Mouse (Mus musculus) kidney, adult 9 months (tissue): Measurements from ENCODE around the gene Slc39a1.
A peak's percentile ranks its signal among the peaks of the same experiment; 100 is the strongest.
"Not testable (repeated sequence)": the region's sequence is repeated elsewhere in the genome, so short reads cannot be mapped to it uniquely, and the experiment has no call there.

ENCODE experiments used
- DNase-seq: peaks from one replicate; pipeline ENCODE4 v3.0.0; 2022

The Slc39a1 gene

DNA sequence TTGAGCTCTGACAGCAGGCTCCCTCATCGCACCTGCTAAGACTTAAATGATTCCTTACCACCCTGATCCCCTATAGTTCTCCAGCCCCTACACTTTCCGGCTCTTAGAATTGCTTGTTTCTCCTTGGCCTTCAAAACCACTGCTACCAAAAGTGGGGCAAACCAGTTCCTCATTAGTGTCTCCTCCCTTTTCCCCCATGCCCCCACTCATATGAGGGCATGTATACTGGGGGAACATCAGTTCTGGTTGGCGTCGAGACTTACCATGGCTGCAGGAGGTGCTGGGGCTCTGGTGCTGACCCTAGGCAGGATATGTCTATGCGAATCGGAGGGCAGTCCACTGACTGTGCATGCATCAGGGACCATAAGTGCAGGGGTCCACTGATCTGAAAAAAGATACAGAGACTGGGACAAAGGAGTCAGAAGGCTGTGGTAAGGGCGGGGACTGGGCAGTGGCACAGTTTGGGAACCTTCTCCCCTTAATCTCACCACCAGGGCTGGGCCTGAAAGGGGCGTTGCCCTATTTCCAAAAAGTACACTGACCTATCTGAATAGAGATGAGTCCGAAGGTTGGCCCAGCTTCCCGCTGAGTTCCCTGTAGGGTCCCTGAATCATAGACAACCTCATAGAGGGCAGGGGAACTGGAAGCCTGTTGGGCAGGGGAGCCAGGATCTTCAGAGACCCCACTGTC is 6.2 kb upstream of the Slc39a1 start:
- no peak for DNase-seq

- DNase-seq, result no peak
These were observed 4.8 kb upstream of the Slc39a1 start, which contains the start of gene Creb3l4 for GRCm38 (mm10) chr3:90242984-90243775. Creb3l4 (minus strand) TSS chr3:90243512.

DNA sequence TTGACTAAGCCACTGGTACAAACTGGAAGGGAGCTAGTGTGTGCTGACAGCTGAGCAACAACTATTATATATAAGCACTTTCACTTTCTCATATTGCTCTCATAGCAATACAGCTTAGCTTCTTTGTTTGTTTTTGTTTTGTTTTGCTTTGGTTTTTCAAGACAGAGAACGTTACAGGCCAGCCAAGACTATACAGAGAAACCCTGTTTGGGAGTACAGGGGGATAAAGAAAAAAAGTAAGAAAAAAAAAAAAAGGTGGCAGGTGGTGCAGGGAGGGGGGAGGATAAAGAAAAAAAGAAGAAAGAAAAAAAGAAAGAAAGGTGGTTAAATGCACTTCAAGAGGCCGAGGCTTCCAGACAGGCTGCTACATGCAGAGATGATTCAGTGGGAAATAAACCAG is 2.6 kb upstream of the Slc39a1 start:
- no peak for DNase-seq

- DNase-seq, result no peak
These were observed 377 bp upstream of the Slc39a1 start for GRCm38 (mm10) chr3:90247630-90247959.

DNA sequence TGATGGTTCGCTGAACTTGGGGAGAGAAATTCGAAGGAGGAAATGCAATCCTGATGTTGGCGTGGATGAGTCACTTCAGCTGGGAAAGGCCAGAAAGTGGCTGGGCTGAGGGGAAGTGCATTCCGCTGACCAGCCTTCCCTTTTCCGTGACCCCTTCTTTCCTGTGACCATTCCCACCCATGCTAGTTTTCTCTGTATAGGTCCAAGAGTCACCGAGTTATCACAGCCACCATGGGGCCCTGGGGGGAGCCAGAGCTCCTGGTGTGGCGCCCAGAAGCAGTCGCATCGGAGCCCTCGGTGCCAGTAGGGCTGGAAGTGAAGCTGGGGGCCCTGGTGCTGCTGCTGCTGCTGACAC is 751 bp downstream of the Slc39a1 start:
- DNase-seq, result no peak

DNA sequence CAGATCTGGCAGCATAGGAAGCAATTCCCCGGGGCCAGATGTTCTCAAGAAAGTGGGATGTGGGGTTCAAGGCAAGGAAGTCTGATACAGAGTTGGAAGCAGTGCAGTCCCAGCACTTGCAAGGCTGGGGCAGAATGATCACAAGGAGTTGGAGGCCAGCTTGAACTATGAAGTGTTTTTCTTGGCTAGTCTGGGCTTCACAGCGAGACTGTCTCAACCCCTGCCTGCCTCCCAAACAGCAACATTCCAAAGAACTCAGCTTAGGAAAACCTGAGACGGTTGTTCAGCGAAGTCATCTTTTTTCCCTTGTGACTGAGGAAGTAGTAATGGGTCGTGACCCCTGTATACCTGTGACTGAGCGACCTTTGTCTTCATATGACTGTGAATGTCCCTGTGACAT is 2.8 kb downstream of the Slc39a1 start:
- no peak for DNase-seq

- not testable (repeated sequence) for DNase-seq
These were observed 3.8 kb downstream of the Slc39a1 start for GRCm38 (mm10) chr3:90251731-90252226.

DNA sequence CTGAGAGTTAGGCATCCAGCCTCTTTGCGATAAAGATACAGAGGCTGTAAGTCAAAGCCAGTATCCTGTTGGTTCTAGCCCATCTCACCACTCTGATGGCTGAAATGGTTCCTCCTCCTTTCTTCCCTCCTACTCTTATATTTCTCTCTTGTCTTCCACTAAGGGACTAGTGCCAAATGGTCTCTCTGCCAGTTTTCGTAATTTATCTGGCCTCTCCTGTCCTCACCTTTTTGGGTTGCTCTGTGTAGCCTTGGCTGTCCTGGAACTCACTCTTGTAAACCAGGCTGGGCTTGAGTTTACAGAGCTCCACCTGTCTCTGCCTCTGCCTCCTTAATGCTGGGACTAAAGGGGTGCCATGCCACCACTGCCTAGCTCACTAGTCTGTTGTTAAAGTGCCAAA is 4.7 kb downstream of the Slc39a1 start:
- DNase-seq, result not testable (repeated sequence)

DNA sequence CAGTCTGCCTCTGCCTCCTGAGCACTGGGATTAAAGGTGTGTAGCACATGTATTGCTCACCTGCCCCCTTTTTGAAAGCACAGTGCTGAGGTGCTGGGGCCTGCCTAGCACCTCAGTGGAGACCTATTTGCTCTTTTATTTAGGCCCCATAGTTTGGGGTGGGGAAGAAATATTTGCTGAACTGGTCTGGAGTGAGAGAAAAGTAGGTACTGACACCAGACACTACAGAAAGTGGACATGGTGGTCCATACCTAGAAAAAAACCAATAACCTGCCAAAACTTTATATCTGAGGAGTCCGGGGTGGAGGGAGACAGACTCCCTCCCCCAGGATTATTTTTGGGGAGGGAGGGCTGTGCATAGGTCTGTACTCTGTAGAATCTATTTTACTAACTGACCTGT is 5.2 kb downstream of the Slc39a1 start:
- not testable (repeated sequence) for DNase-seq

DNA sequence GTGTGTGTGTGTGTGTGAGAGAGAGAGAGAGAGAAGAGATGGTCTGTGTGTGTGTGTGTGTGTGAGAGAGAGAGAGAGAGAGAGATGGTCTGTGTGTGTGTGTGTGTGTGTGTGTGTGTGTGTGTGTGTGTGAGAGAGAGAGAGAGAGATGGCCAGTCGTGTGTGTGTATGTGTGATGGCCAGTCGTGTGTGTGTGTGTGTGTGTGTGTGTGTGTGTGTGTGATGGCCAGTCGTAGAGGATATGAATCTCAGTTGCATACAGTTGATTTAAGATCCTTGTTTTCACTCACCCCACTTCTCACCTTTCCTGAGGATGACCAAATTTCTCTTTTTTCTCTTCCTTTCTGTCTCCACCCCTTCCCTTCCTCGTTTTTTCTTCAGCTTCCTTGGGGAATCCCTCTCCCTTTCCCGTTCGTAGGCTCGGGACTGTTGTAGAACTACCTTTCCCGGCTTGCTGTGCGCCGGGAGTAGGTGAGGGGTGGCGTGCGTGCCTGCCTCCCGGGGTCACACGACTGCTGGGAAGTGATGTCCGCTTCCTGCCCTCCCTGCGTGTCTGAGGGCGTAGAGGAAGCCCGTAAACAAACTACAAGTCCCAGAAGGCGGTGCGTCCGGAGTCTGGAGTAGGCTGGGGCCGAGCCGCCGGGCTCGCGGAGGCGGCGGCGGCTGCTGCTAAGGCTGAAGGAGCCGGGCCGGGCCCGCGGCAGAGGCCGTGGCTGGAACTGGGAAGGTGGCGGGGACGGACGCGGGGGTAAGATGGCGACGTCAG is 5.9 kb downstream of the Slc39a1 start, which contains the start of gene Crtc2:
Gene Crtc2, plus strand, starts transcription at position 511 of the 766 bp plus-strand sequence.
- peak; percentile 98 for DNase-seq

DNA sequence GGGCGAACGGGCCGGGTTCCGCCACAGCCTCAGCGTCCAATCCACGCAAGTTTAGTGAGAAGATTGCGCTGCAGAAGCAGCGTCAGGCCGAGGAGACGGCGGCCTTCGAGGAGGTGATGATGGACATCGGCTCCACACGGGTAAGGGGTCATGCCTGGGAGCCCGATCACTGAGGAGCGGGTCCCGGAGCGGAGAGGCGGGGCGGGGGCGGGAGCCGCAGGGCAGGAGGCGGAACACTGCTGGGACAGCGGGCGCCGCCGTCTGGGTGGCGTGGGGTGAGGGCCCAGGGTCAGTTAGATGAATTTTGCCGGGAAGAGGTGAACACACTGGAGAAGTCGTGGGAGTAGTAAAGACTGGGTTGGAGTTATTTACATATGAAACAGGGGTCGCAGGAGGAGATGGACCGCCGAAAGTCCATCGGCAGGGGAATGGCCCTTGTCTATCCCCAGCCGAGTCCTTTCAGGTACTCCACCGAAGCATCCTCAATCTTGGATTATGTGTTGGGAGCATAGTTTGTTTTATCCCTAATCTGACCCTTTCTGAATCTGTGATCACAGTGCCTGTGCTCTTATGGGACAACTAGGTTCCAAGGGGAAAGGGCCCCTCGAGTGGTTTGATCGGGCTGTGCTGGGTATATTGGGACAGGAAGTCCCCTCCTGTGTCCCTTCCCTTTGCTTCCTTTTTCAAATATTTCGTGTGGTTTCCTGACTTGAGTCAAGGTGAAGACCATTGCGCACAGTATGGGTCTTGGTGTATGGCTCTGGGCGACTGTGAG is 6.6 kb downstream of the Slc39a1 start:
- no peak for DNase-seq

GRCm38 (mm10) chr3:90255194-90255565 is 7.2 kb downstream of the Slc39a1 start:
- DNase-seq, result no peak

DNA sequence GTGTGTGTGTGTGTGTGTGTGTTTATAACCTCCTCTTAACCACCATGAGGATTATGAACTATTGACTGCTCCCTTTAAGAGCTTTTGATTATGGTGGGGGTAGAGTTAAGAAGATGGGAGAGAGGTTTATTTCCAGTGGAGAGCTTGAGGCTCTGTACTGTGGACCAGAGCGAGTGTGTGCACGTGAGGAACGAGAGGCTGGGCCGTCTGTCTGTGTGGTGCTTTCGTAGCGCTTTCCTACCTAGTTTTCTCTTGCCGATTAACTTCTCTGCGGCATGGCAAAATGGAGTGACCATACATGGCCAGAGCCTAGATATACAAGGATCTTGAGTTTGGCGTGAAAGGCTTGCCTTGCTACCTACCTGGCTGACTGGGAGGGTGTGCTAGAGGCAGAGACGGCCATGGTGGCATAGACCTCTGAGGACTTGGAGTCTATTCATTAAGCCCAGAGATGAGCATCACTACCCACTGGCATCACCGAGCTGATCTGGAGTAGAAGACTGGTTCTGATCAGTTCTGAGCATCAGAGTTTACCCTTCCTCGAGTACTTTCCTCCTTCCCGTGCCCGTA is 7.9 kb downstream of the Slc39a1 start:
- no peak for DNase-seq

GRCm38 (mm10) chr3:90256731-90257530 is 9.0 kb downstream of the Slc39a1 start:
- peak; percentile 69 for DNase-seq

- DNase-seq, result peak; percentile 77
These were observed 10.5 kb downstream of the Slc39a1 start for GRCm38 (mm10) chr3:90258521-90258920.

DNA sequence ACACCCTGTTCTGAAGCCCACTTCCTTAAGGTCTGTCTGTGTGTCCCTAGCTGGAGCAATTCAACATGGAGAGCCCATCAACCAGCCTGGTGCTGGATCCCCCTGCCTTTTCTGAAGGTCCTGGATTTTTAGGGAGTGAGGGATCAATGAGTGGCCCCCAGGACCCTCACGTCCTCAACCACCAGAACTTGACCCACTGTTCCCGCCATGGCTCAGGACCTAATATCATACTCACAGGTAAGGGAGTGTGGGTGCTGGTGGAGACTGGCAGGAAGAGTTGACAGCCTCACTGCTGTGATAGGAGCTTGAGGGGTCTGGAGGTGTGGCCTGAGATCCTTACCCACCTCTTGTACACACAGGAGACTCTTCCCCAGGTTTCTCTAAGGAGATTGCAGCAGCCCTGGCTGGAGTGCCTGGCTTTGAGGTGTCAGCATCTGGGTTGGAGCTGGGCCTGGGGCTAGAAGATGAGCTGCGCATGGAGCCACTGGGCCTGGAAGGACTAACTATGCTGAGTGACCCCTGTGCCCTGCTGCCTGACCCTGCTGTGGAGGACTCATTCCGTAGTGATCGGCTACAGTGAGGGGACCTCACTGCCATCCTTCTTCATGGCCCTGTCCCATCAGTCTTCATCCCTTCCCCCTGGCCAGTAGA is 15.3 kb downstream of the Slc39a1 start:
- DNase-seq, result no peak

DNA sequence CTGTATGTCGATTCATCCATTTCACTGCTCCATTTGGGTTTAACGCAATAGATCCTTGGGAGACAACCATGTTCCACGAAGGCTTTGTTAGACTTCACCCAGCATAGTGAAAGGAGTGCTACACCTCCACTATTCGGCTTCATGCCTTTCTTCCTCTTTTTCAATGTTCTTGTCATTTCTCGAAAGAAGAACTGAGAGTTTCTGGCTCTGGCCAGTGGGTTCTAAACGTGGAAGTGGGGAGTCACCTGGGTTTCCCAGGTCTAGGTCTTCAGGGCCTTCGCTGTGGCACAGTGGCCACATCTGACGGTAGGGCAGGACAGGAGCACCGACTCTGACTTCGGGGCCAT is 16.7 kb downstream of the Slc39a1 start:
- no peak for DNase-seq

DNA sequence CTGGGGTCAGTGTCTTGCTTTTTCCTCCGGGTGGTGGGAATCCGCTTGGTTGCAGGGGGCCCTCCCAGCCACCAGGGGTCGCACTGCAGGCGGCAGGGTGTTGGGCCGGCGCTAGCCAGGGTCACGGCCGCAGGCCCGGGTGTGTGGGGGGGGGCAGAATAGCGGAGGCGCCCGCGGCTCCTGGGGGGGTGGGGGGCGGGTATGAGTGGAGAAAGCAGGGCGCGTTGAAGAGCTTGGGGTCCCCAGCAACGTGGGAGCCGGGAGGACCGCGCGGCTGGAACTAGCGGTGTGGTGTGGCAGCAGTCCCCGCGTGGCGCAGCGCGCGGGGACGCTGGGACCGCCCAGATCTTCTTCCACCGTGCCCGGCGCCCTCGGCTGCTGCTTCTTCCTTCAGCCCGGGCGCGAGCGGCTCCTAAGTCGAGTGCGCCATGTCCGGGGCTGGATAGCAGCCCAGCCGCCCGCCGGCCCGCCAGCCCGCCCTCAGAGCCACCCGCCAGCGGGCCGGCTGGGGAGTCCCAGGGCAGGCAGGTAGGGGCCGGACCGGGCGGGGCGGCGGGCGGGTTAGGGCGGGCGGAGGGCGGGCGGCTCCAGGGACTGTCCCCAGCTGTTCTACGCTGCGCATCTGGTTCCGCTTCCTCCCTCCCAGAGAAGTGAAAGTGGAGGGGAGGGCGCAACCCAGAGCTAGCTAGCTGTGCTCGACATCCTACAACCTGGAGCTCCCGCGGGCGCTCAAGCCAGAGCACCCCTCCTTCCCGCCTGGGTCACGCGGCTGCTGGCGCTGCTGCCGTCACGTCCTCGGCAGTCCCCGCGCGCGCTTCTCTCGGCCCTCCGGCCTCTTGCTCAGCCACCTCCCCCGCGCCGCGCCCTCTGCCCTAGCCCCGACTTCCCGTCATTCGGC is 17.3 kb downstream of the Slc39a1 start, which contains the start of gene Dennd4b:
Gene Dennd4b, plus strand, starts transcription at position 152 of the 898 bp plus-strand sequence.
- DNase-seq, result peak; percentile 91

- no peak for DNase-seq
These were observed 18.2 kb downstream of the Slc39a1 start for GRCm38 (mm10) chr3:90265932-90266741.
